Mouse (Mus musculus) C2C12 (cell line): ENCODE results near the gene Sgip1.

Experiments
- CTCF ChIP-seq: IDR thresholded peaks from one replicate; pipeline ENCODE4 v1.5.1; 2011; ENCODE audit not compliant: control insufficient read depth, insufficient read depth, insufficient read length
- FOSL1 ChIP-seq: IDR thresholded peaks from one replicate; pipeline ENCODE4 v1.8.0; 2011; ENCODE audit warnings: mild to moderate bottlenecking, low read length; ENCODE audit not compliant: poor library complexity, insufficient read depth, severe bottlenecking
- MAX ChIP-seq: IDR thresholded peaks from one replicate; pipeline ENCODE4 v1.6.1; 2011; ENCODE audit warnings: mild to moderate bottlenecking, control low read depth
- MYOD1 ChIP-seq: IDR thresholded peaks from one replicate; pipeline ENCODE4 v1.6.1; 2011; ENCODE audit warnings: low read depth; ENCODE audit not compliant: control insufficient read depth, insufficient read length
- MYOG ChIP-seq: IDR thresholded peaks from one replicate; pipeline ENCODE4 v1.6.1; 2011; ENCODE audit not compliant: control insufficient read depth, insufficient read length; ENCODE audit errors: extremely low read depth
- USF1 ChIP-seq: IDR thresholded peaks from one replicate; pipeline ENCODE4 v1.6.1; 2011; ENCODE audit warnings: low read depth, mild to moderate bottlenecking, control low read depth, moderate library complexity

- TF ChIP-seq CTCF (no peak), USF1 (no peak), MYOD1 (no peak), FOSL1 (no peak), MYOG (no peak), MAX (no peak)
Observed at GRCm38 (mm10) chr4:102734022-102734657, 7.0 kb upstream of the Sgip1 start.
